ENCODE assay signal across 23 mouse cellular contexts in the genomic region with DNA sequence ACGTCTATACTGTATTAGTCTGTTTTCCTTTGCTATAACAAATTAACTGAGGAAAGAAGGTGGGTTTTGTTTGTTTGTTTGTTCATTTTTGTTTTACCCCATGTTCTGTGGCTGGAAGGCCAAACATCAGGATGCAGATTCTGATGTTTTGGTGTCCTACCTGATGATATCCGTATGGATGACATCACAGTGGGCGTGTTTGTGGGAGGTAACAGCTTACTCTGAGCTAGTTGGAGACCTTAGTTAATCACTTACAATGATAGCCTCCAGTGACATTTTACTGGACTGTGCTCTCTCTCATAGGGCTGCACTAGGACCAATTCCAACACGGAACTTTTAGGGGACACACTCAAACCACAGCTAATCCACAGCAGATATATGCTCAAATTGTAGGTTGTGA.
DNase-seq lines count a peak whose midpoint lies in the region; ATAC-seq and TF ChIP-seq lines count a peak whose summit lies in the region.
"Had no signal": no experiment of that assay in that cellular context is flagged by ENCODE, and none has a peak within 500 bp of the region (broad histone marks: within the 10 kb centered on the region; RNA-seq: fewer than 3 reads in every experiment).

No protein-coding gene starts in this region.

- no peak for TF ChIP-seq EP300 in stomach, postnatal 0 days (optimal IDR thresholded peaks at IDR 0.05)
- no peak for TF ChIP-seq EP300 in liver, postnatal 0 days (IDR thresholded peaks at IDR 0.05; ENCODE audit: low read depth)

- no peak for TF ChIP-seq CTCF in stomach, postnatal 0 days (IDR thresholded peaks at IDR 0.05; ENCODE audit: low read depth)
- no peak for TF ChIP-seq CTCF in gastrocnemius, adult 2 months (IDR thresholded peaks at IDR 0.05)
- no peak for TF ChIP-seq CTCF in liver, postnatal 0 days (IDR thresholded peaks at IDR 0.05; ENCODE audit: low read depth)

- intact Hi-C loops in gastrocnemius, adult 2 months (cut with DNase I), result no loop called here

- H3K27ac ChIP-seq in stomach, postnatal 0 days (replicated peaks), result no peak overlapping the region
- H3K27ac ChIP-seq in gastrocnemius, adult 2 months, result no peak overlapping the region
- H3K27ac ChIP-seq in liver, postnatal 0 days (ENCODE audit: low read depth), result no peak overlapping the region
- H3K27ac ChIP-seq: embryonic facial prominence, embryonic 13.5 days; embryonic facial prominence, embryonic 15.5 days; forebrain, embryonic 10.5 days; forebrain, embryonic 12.5 days had no signal

- 73% methylated on average over 4 of the region's 4 CpGs for WGBS in stomach, postnatal 0 days
- 73% methylated on average over 4 of the region's 4 CpGs for WGBS in liver, postnatal 0 days (ENCODE audit: insufficient replicate concordance)

- ATAC-seq in CD4-positive, CD25-positive, alpha-beta regulatory T cell, adult 4 months, result peak; percentile 55
- 0 out of 2 replicates have a peak, but pooled peaks have one; percentile 49 for ATAC-seq in stomach, postnatal 0 days (ENCODE audit: low FRiP score, low TSS enrichment)
- no peak for ATAC-seq in liver, postnatal 0 days
- ATAC-seq: forebrain, embryonic 14.5 days; forebrain, embryonic 16.5 days had no signal

- no peak overlapping the region for H3K4me3 ChIP-seq in stomach, postnatal 0 days (ENCODE audit: low read depth, low read length)
- H3K4me3 ChIP-seq in gastrocnemius, adult 2 months, result no peak overlapping the region
- no peak overlapping the region for H3K4me3 ChIP-seq in liver, postnatal 0 days (ENCODE audit: low read depth, low read length)
- H3K4me3 ChIP-seq: embryonic facial prominence, embryonic 13.5 days; embryonic facial prominence, embryonic 15.5 days; erythroblast, embryonic 14.5 days; forebrain, embryonic 10.5 days; forebrain, embryonic 12.5 days had no signal

- H3K4me2 ChIP-seq in stomach, postnatal 0 days (replicated peaks; ENCODE audit: low read depth), result no peak overlapping the region
- no peak overlapping the region for H3K4me2 ChIP-seq in liver, postnatal 0 days (ENCODE audit: low read depth, low read length)
- H3K4me2 ChIP-seq: embryonic facial prominence, embryonic 13.5 days; embryonic facial prominence, embryonic 15.5 days; forebrain, embryonic 12.5 days had no signal

- no peaks in the 10 kb centered on the region for H3K36me3 ChIP-seq in stomach, postnatal 0 days (ENCODE audit: control insufficient read depth, insufficient read depth, low read length)
- no peaks in the 10 kb centered on the region for H3K36me3 ChIP-seq in liver, postnatal 0 days (replicated peaks; ENCODE audit: insufficient read depth, low read length)
- H3K36me3 ChIP-seq: embryonic facial prominence, embryonic 13.5 days; embryonic facial prominence, embryonic 15.5 days; forebrain, embryonic 10.5 days; forebrain, embryonic 12.5 days had no signal

- peak; percentile 46 for DNase-seq in CD4-positive, CD25-positive, alpha-beta regulatory T cell, adult 2 months (ENCODE audit: low read depth, low spot score)
- DNase-seq in induced T-regulatory cell, adult 2 months (ENCODE audit: low read depth), result peak; percentile 55
- DNase-seq in stomach, postnatal 0 days (ENCODE audit: low spot score), result no peak
- no peak for DNase-seq in lung, postnatal 25 days (ENCODE audit: low spot score)
- no peak for DNase-seq in gastrocnemius, adult 2 months
- no peak for DNase-seq in liver, postnatal 0 days
- DNase-seq: adrenal gland, postnatal 10 days; adrenal gland, postnatal 25 days; cerebellum, adult 11 months; cerebellum, adult 18-20 months; cerebellum, adult 8-10 months; cerebellum, adult 9-11 months; cerebellum, postnatal 14 days; cerebellum, postnatal 36 days; embryo, embryonic 11 days had no signal

- no peaks in the 10 kb centered on the region for H3K4me1 ChIP-seq in stomach, postnatal 0 days (replicated peaks; ENCODE audit: control insufficient read depth, insufficient read depth)
- no peaks in the 10 kb centered on the region for H3K4me1 ChIP-seq in liver, postnatal 0 days (ENCODE audit: insufficient read depth)
- H3K4me1 ChIP-seq: embryonic facial prominence, embryonic 13.5 days; embryonic facial prominence, embryonic 15.5 days; forebrain, embryonic 10.5 days; forebrain, embryonic 12.5 days had no signal

- H3K9me3 ChIP-seq in stomach, postnatal 0 days (ENCODE audit: control insufficient read depth, low read length), result no peaks in the 10 kb centered on the region
- H3K9me3 ChIP-seq in liver, postnatal 0 days (ENCODE audit: low read length), result no peaks in the 10 kb centered on the region
- H3K9me3 ChIP-seq: embryonic facial prominence, embryonic 13.5 days; forebrain, embryonic 10.5 days; forebrain, embryonic 12.5 days had no signal

- H3K9ac ChIP-seq in stomach, postnatal 0 days (ENCODE audit: low read length), result no peak overlapping the region
- H3K9ac ChIP-seq in liver, postnatal 0 days (replicated peaks), result no peak overlapping the region
- H3K9ac ChIP-seq: embryonic facial prominence, embryonic 13.5 days; embryonic facial prominence, embryonic 15.5 days; forebrain, embryonic 12.5 days had no signal

- no peaks in the 10 kb centered on the region for H3K27me3 ChIP-seq in stomach, postnatal 0 days (ENCODE audit: control insufficient read depth, insufficient read depth, low read length)
- H3K27me3 ChIP-seq in liver, postnatal 0 days (ENCODE audit: insufficient read depth, low read length), result no peaks in the 10 kb centered on the region
- H3K27me3 ChIP-seq: embryonic facial prominence, embryonic 13.5 days; embryonic facial prominence, embryonic 15.5 days; forebrain, embryonic 12.5 days had no signal

Comparison
In these comparisons a context has a peak if more than half of its experiments do, and no peak if none do; other contexts are left out.
1. DNase-seq: peak in CD4-positive, CD25-positive, alpha-beta regulatory T cell, adult 2 months (single experiment) and induced T-regulatory cell, adult 2 months (single experiment); none in stomach, postnatal 0 days (single experiment), lung, postnatal 25 days (single experiment), gastrocnemius, adult 2 months (single experiment) and liver, postnatal 0 days (single experiment).